Mouse (Mus musculus) neural tube, embryonic 11.5 days (tissue): ENCODE data around the gene A230050P20Rik. TPM values are rescaled to one million over a fixed set of nuclear protein-coding genes. Genes with fewer than 3 reads are reported as not detected.

ENCODE experiments used
- microRNA-seq: library from miRNA; unstranded; fragments of <30 nt; microRNA quantifications from one replicate; pipeline ENCODE4, GENCODE M21; 2016
- polyA plus RNA-seq: library from polyadenylated mRNA; unstranded; fragments of >200 nt; fragmentation: Nextera tagmentation; extraction: Ambion mirVana; gene quantifications from 2 replicates; pipeline ENCODE4 v1.2.1, GENCODE M21; 2014

Gene A230050P20Rik
- polyA plus RNA-seq, 1 experiment from 2014 or later: 0.94 TPM

Small RNAs within 50 kb of the gene (microRNA-seq; reads per million reads assigned to microRNA genes)
- gene Mir7081: not detected

Other genes starting within 250 kb of the A230050P20Rik start
- gene Ubl5, start 225.8 kb upstream of the A230050P20Rik start, polyA plus RNA-seq: 391 and 397 TPM in 2 replicates
- 15.3 and 15.8 TPM in 2 replicates for gene Fbxl12, start 223.9 kb upstream of the A230050P20Rik start, polyA plus RNA-seq
- 68.7 and 71.6 TPM in 2 replicates for gene Pin1, start 216.5 kb upstream of the A230050P20Rik start, polyA plus RNA-seq
- 76.1 and 88.4 TPM in 2 replicates for gene Olfm2, start 122.3 kb upstream of the A230050P20Rik start, polyA plus RNA-seq
- 0.21 and 0.32 TPM in 2 replicates for gene Col5a3, start 53.6 kb upstream of the A230050P20Rik start, polyA plus RNA-seq
- gene Rdh8, start 50.1 kb upstream of the A230050P20Rik start, polyA plus RNA-seq: not detected in 2 replicates
- gene Angptl6, start 11.1 kb downstream of the A230050P20Rik start, polyA plus RNA-seq: 4.0 and 5.7 TPM in 2 replicates
- 60.8 and 64.0 TPM in 2 replicates for gene Ppan, start 19.5 kb downstream of the A230050P20Rik start, polyA plus RNA-seq
- gene Eif3g, start 30.0 kb downstream of the A230050P20Rik start, polyA plus RNA-seq: 352 and 373 TPM in 2 replicates
- 70.3 and 72.7 TPM in 2 replicates for gene Dnmt1, start 91.2 kb downstream of the A230050P20Rik start, polyA plus RNA-seq
- 24.8 and 28.5 TPM in 2 replicates for gene S1pr2, start 108.1 kb downstream of the A230050P20Rik start, polyA plus RNA-seq
- gene Mrpl4, start 134.1 kb downstream of the A230050P20Rik start, polyA plus RNA-seq: 131 and 135 TPM in 2 replicates
- 5.6 TPM in 2 replicates for gene Icam1, start 147.3 kb downstream of the A230050P20Rik start, polyA plus RNA-seq
- 4.2 and 5.8 TPM in 2 replicates for gene Icam4, start 160.7 kb downstream of the A230050P20Rik start, polyA plus RNA-seq
- gene Icam5, start 163.4 kb downstream of the A230050P20Rik start, polyA plus RNA-seq: 0.11 TPM in 1 of 2 replicates, not detected in the other
- 1.2 and 1.9 TPM in 2 replicates for gene Zglp1, start 198.5 kb downstream of the A230050P20Rik start, polyA plus RNA-seq
- 0.82 and 0.97 TPM in 2 replicates for gene Gm49373, start 204.5 kb downstream of the A230050P20Rik start, polyA plus RNA-seq
- 52.0 and 55.5 TPM in 2 replicates for gene Fdx1l, start 205.0 kb downstream of the A230050P20Rik start, polyA plus RNA-seq
- gene Gm38431, start 223.4 kb downstream of the A230050P20Rik start, polyA plus RNA-seq: 2.7 and 2.8 TPM in 2 replicates
- gene Raver1, start 223.4 kb downstream of the A230050P20Rik start, polyA plus RNA-seq: 88.4 and 90.7 TPM in 2 replicates